Mouse (Mus musculus): Measurements from ENCODE around the gene Fbxo41. TPM values are rescaled to one million over a fixed set of nuclear protein-coding genes. Genes with fewer than 3 reads are reported as not detected.
"Not testable (repeated sequence)": the region's sequence is repeated elsewhere in the genome, so short reads cannot be mapped to it uniquely, and the experiment has no call there.

Fbxo41 gene
- polyA plus RNA-seq, 1 experiment from 2014 or later, result not detected

GRCm38 (mm10) chr6:85459621-85460020 is 43.2 kb downstream of the Fbxo41 start:
- Histone ChIP-seq H3K9ac (ENCODE audit: low read length) (no peak overlapping the region), H3K4me3 (ENCODE audit: control insufficient read depth in 1 of 2, insufficient read depth in 1 of 2, low read depth in 1 of 2, low read length in 2 of 2) (no peak overlapping the region), H3K36me3 (ENCODE audit: control insufficient read depth, insufficient read depth, low read length) (peaks cover 72% of the 10 kb centered on the region), H3K4me1 (ENCODE audit: control insufficient read depth in 2 of 2, insufficient read depth in 2 of 2, low read length in 2 of 2) (peaks cover 2 to 8% of the 10 kb centered on the region in 2 experiments; a peak in 3 of 4 replicates), H3K27ac (replicated peaks in 1 of 2; ENCODE audit: control insufficient read depth in 1 of 2, insufficient read depth in 1 of 2, low read depth in 2 of 2, low read length in 2 of 2) (no peak overlapping the region), H3K4me2 (ENCODE audit: low read length) (no peak overlapping the region), H3K27me3 (ENCODE audit: control insufficient read depth, insufficient read depth, low read length) (no peaks in the 10 kb centered on the region), H3K9me3 (ENCODE audit: control insufficient read depth, low read length) (no peaks in the 10 kb centered on the region)
- WGBS, result 86% methylated on average over 2 of the region's 2 CpGs
- no peak for ATAC-seq (ENCODE audit: insufficient number of reproducible peaks, insufficient read depth, low FRiP score, low read depth)

GRCm38 (mm10) chr6:85452816-85453215 is 50.0 kb downstream of the Fbxo41 start:
- peaks cover 2 to 34% of the 10 kb centered on the region in 2 experiments for H3K4me1 ChIP-seq (ENCODE audit: control insufficient read depth in 2 of 2, insufficient read depth in 2 of 2, low read length in 2 of 2)
- H3K27ac ChIP-seq (replicated peaks in 1 of 2; ENCODE audit: control insufficient read depth in 1 of 2, insufficient read depth in 1 of 2, low read depth in 2 of 2, low read length in 2 of 2), result peak overlapping the region in 1 of 2 experiments; percentile 94; a peak in 1 of 4 replicates
- no peaks in the 10 kb centered on the region for H3K9me3 ChIP-seq (ENCODE audit: control insufficient read depth, low read length)
- peak overlapping the region; percentile 72 for H3K4me2 ChIP-seq (ENCODE audit: low read length)
- 9% methylated on average over 7 of the region's 7 CpGs for WGBS
- ATAC-seq (ENCODE audit: insufficient number of reproducible peaks, insufficient read depth, low FRiP score, low read depth), result no peak
- peak overlapping the region; percentile 91 for H3K9ac ChIP-seq (ENCODE audit: low read length)
- H3K27me3 ChIP-seq (ENCODE audit: control insufficient read depth, insufficient read depth, low read length), result no peaks in the 10 kb centered on the region
- H3K36me3 ChIP-seq (ENCODE audit: control insufficient read depth, insufficient read depth, low read length), result peaks cover 5% of the 10 kb centered on the region; the same call in 1 of the 2 replicates
- H3K4me3 ChIP-seq (ENCODE audit: control insufficient read depth in 1 of 2, insufficient read depth in 1 of 2, low read depth in 1 of 2, low read length in 2 of 2), result peak overlapping the region; percentile 80 to 91

GRCm38 (mm10) chr6:85452411-85452665 is 50.5 kb downstream of the Fbxo41 start:
- Histone ChIP-seq H3K4me3 (ENCODE audit: control insufficient read depth in 1 of 2, insufficient read depth in 1 of 2, low read depth in 1 of 2, low read length in 2 of 2) (peak overlapping the region; percentile 80 to 91), H3K27ac (replicated peaks in 1 of 2; ENCODE audit: control insufficient read depth in 1 of 2, insufficient read depth in 1 of 2, low read depth in 2 of 2, low read length in 2 of 2) (peak overlapping the region; percentile 74 to 94), H3K36me3 (ENCODE audit: control insufficient read depth, insufficient read depth, low read length) (peaks cover 5% of the 10 kb centered on the region), H3K4me1 (ENCODE audit: control insufficient read depth in 2 of 2, insufficient read depth in 2 of 2, low read length in 2 of 2) (peaks cover 2 to 34% of the 10 kb centered on the region in 2 experiments), H3K9ac (ENCODE audit: low read length) (peak overlapping the region; percentile 91), H3K27me3 (ENCODE audit: control insufficient read depth, insufficient read depth, low read length) (no peaks in the 10 kb centered on the region), H3K9me3 (ENCODE audit: control insufficient read depth, low read length) (no peaks in the 10 kb centered on the region), H3K4me2 (ENCODE audit: low read length) (peak overlapping the region; percentile 72)
- no peak for ATAC-seq (ENCODE audit: insufficient number of reproducible peaks, insufficient read depth, low FRiP score, low read depth)
- WGBS, result 0% methylated on average over 15 of the region's 15 CpGs

GRCm38 (mm10) chr6:85451664-85452410 is 51.0 kb downstream of the Fbxo41 start, which contains the start of gene Pradc1:
TSS of gene Pradc1 (minus strand) at chr6:85451970.
- peak within 1 kb of the TSS; percentile 91 for H3K9ac ChIP-seq (ENCODE audit: low read length)
- H3K4me3 ChIP-seq (ENCODE audit: control insufficient read depth in 1 of 2, insufficient read depth in 1 of 2, low read depth in 1 of 2, low read length in 2 of 2), result peak within 1 kb of the TSS; percentile 80 to 91
- under 1% methylated on average over 54 of the region's 54 CpGs for WGBS
- H3K27me3 ChIP-seq (ENCODE audit: control insufficient read depth, insufficient read depth, low read length), result no peaks in the 10 kb centered on the region
- peak; percentile 91 for ATAC-seq (ENCODE audit: insufficient number of reproducible peaks, insufficient read depth, low FRiP score, low read depth)
- peak within 1 kb of the TSS; percentile 72 for H3K4me2 ChIP-seq (ENCODE audit: low read length)
- H3K9me3 ChIP-seq (ENCODE audit: control insufficient read depth, low read length), result no peaks in the 10 kb centered on the region
- peaks cover 2 to 34% of the 10 kb centered on the region in 2 experiments for H3K4me1 ChIP-seq (ENCODE audit: control insufficient read depth in 2 of 2, insufficient read depth in 2 of 2, low read length in 2 of 2)
- peaks cover 10% of the 10 kb centered on the region for H3K36me3 ChIP-seq (ENCODE audit: control insufficient read depth, insufficient read depth, low read length)
- H3K27ac ChIP-seq (replicated peaks in 1 of 2; ENCODE audit: control insufficient read depth in 1 of 2, insufficient read depth in 1 of 2, low read depth in 2 of 2, low read length in 2 of 2), result peak within 1 kb of the TSS; percentile 91 to 94

GRCm38 (mm10) chr6:85450697-85451663 is 51.8 kb downstream of the Fbxo41 start, which contains the start of gene Cct7:
TSS of gene Cct7 (plus strand) at chr6:85451514.
- WGBS, result 1% methylated on average over 88 of the region's 96 CpGs
- Histone ChIP-seq H3K4me2 (ENCODE audit: low read length) (peak within 1 kb of the TSS; percentile 72), H3K27me3 (ENCODE audit: control insufficient read depth, insufficient read depth, low read length) (no peaks in the 10 kb centered on the region), H3K9me3 (ENCODE audit: control insufficient read depth, low read length) (no peaks in the 10 kb centered on the region), H3K27ac (replicated peaks in 1 of 2; ENCODE audit: control insufficient read depth in 1 of 2, insufficient read depth in 1 of 2, low read depth in 2 of 2, low read length in 2 of 2) (peak within 1 kb of the TSS; percentile 91 to 94), H3K9ac (ENCODE audit: low read length) (peak within 1 kb of the TSS; percentile 91), H3K36me3 (ENCODE audit: control insufficient read depth, insufficient read depth, low read length) (peaks cover 18% of the 10 kb centered on the region), H3K4me1 (ENCODE audit: control insufficient read depth in 2 of 2, insufficient read depth in 2 of 2, low read length in 2 of 2) (peaks cover under 1 to 27% of the 10 kb centered on the region in 2 experiments), H3K4me3 (ENCODE audit: control insufficient read depth in 1 of 2, insufficient read depth in 1 of 2, low read depth in 1 of 2, low read length in 2 of 2) (peak within 1 kb of the TSS; percentile 80 to 91)
- ATAC-seq (ENCODE audit: insufficient number of reproducible peaks, insufficient read depth, low FRiP score, low read depth), result peak; percentile 93

- WGBS, result 59% methylated on average over 1 of the region's 1 CpGs
- Histone ChIP-seq H3K4me2 (ENCODE audit: low read length) (peak overlapping the region; percentile 72), H3K4me3 (ENCODE audit: control insufficient read depth in 1 of 2, insufficient read depth in 1 of 2, low read depth in 1 of 2, low read length in 2 of 2) (peak overlapping the region in 1 of 2 experiments; percentile 91; a peak in 2 of 4 replicates), H3K9ac (ENCODE audit: low read length) (peak overlapping the region; percentile 81; the same call in 1 of the 2 replicates), H3K36me3 (ENCODE audit: control insufficient read depth, insufficient read depth, low read length) (peaks cover 26% of the 10 kb centered on the region), H3K4me1 (ENCODE audit: control insufficient read depth in 2 of 2, insufficient read depth in 2 of 2, low read length in 2 of 2) (peaks cover 0 to 26% of the 10 kb centered on the region in 2 experiments)
- not testable (repeated sequence) for H3K27ac ChIP-seq (replicated peaks in 1 of 2; ENCODE audit: control insufficient read depth in 1 of 2, insufficient read depth in 1 of 2, low read depth in 2 of 2, low read length in 2 of 2); ATAC-seq (ENCODE audit: insufficient number of reproducible peaks, insufficient read depth, low FRiP score, low read depth); H3K27me3 ChIP-seq (ENCODE audit: control insufficient read depth, insufficient read depth, low read length); H3K9me3 ChIP-seq (ENCODE audit: control insufficient read depth, low read length)
Observed at GRCm38 (mm10) chr6:85450140-85450539, 52.7 kb downstream of the Fbxo41 start.

- no peak overlapping the region for H3K9ac ChIP-seq (ENCODE audit: low read length)
- 82% methylated on average over 6 of the region's 6 CpGs for WGBS
- no peak overlapping the region for H3K4me2 ChIP-seq (ENCODE audit: low read length)
- no peak overlapping the region for H3K4me3 ChIP-seq (ENCODE audit: control insufficient read depth in 1 of 2, insufficient read depth in 1 of 2, low read depth in 1 of 2, low read length in 2 of 2)
- peaks cover 0 to 5% of the 10 kb centered on the region in 2 experiments; a peak in 2 of 4 replicates for H3K4me1 ChIP-seq (ENCODE audit: control insufficient read depth in 2 of 2, insufficient read depth in 2 of 2, low read length in 2 of 2)
- ATAC-seq (ENCODE audit: insufficient number of reproducible peaks, insufficient read depth, low FRiP score, low read depth), result no peak
- H3K9me3 ChIP-seq (ENCODE audit: control insufficient read depth, low read length), result no peaks in the 10 kb centered on the region
- H3K36me3 ChIP-seq (ENCODE audit: control insufficient read depth, insufficient read depth, low read length), result peaks cover 46% of the 10 kb centered on the region
- H3K27me3 ChIP-seq (ENCODE audit: control insufficient read depth, insufficient read depth, low read length), result no peaks in the 10 kb centered on the region
- no peak overlapping the region for H3K27ac ChIP-seq (replicated peaks in 1 of 2; ENCODE audit: control insufficient read depth in 1 of 2, insufficient read depth in 1 of 2, low read depth in 2 of 2, low read length in 2 of 2)
Observed at GRCm38 (mm10) chr6:85447351-85447750, 55.4 kb downstream of the Fbxo41 start.
